Mouse (Mus musculus) ES-E14 (cell line): ENCODE results near the gene Med25. TPM values are rescaled to one million over a fixed set of nuclear protein-coding genes. Genes with fewer than 3 reads are reported as not detected.

Experiments
- DNase-seq: peaks from one replicate; pipeline ENCODE4 v3.0.0-alpha.2; 2013; ENCODE audit warnings: low read depth, low spot score
- H3K27ac ChIP-seq: 2 replicates; pipeline ENCODE4 v1.5.1; 2012; ENCODE audit warnings: low read depth, mild to moderate bottlenecking, low read length, moderate library complexity, mixed read lengths; ENCODE audit not compliant: poor library complexity, insufficient read depth, severe bottlenecking
- H3K36me3 ChIP-seq: 2 replicates; pipeline ENCODE4 v1.6.1; 2012; ENCODE audit warnings: mild to moderate bottlenecking, low read length, moderate library complexity, mixed read lengths; ENCODE audit not compliant: control insufficient read depth, poor library complexity, insufficient read depth, severe bottlenecking
- H3K4me1 ChIP-seq, 2 experiments: fragments of 150-350 bp in 1 of 2; sonication (generic) in 1 of 2; 2 replicates each; pipeline ENCODE4 v1.6.1; 2012; ENCODE audit warnings: low read length in 2 of 2, mild to moderate bottlenecking in 1 of 2, mixed read lengths in 1 of 2; ENCODE audit not compliant: control insufficient read depth in 2 of 2, insufficient read depth in 2 of 2, poor library complexity in 1 of 2
- H3K4me3 ChIP-seq, 2 experiments: fragments of 150-350 bp in 1 of 2; sonication (generic) in 1 of 2; 2 replicates each; pipeline ENCODE4 v1.5.1; 2012; ENCODE audit warnings: low read length in 2 of 2, low read depth in 1 of 2, mild to moderate bottlenecking in 1 of 2, mixed read lengths in 1 of 2; ENCODE audit not compliant: insufficient read depth in 1 of 2, poor library complexity in 1 of 2, severe bottlenecking in 1 of 2
- H3K9ac ChIP-seq: 2 replicates; pipeline ENCODE4 v1.6.1; 2012; ENCODE audit warnings: low read depth, mild to moderate bottlenecking, low read length, mixed read lengths; ENCODE audit not compliant: poor library complexity, insufficient read depth, severe bottlenecking
- H3K9me3 ChIP-seq: fragments of 150-350 bp; sonication (generic); 2 replicates; pipeline ENCODE4 v1.6.1; 2012; ENCODE audit warnings: low read depth, mild to moderate bottlenecking, low read length; ENCODE audit not compliant: control insufficient read depth, insufficient read depth
- CHD2 ChIP-seq: IDR thresholded peaks from 2 replicates; pipeline ENCODE4 v1.6.1; 2014; ENCODE audit warnings: mild to moderate bottlenecking, low read depth, low read length, inconsistent platforms
- HCFC1 ChIP-seq: IDR thresholded peaks from 2 replicates; pipeline ENCODE4 v1.6.1; 2012; ENCODE audit warnings: low read length, inconsistent platforms, borderline replicate concordance; ENCODE audit not compliant: insufficient read depth
- MAFK ChIP-seq: IDR thresholded peaks from 2 replicates; pipeline ENCODE4 v1.6.1; 2014; ENCODE audit warnings: mild to moderate bottlenecking, low read depth, low read length, inconsistent platforms; ENCODE audit not compliant: insufficient read depth
- ZC3H11A ChIP-seq: IDR thresholded peaks from 2 replicates; pipeline ENCODE4 v1.6.1; 2012; ENCODE audit warnings: low read depth, mild to moderate bottlenecking, inconsistent platforms, low read length, borderline replicate concordance
- ZNF384 ChIP-seq: IDR thresholded peaks from 2 replicates; pipeline ENCODE4 v1.6.1; 2012; ENCODE audit warnings: low read depth, low read length, inconsistent platforms
- in situ Hi-C, 2 experiments: fragments of 600-800 bp; cut with MboI; formaldehyde crosslinking; loops; one replicate each; pipeline ENCODE4 v1.15.1; 2025; ENCODE audit warnings: low sequenced_read_pairs in 2 of 2, inconsistent platforms in 1 of 2; ENCODE audit not compliant: unreplicated experiment in 2 of 2
- total RNA-seq: library from RNA; depleted of rRNA; stranded (reverse); fragments of 300-350 nt; gene quantifications from 2 replicates; pipeline ENCODE4 v1.2.3, GENCODE M21; 2012

Gene Med25
- total RNA-seq, 1 experiment = 88.2 TPM

DNA sequence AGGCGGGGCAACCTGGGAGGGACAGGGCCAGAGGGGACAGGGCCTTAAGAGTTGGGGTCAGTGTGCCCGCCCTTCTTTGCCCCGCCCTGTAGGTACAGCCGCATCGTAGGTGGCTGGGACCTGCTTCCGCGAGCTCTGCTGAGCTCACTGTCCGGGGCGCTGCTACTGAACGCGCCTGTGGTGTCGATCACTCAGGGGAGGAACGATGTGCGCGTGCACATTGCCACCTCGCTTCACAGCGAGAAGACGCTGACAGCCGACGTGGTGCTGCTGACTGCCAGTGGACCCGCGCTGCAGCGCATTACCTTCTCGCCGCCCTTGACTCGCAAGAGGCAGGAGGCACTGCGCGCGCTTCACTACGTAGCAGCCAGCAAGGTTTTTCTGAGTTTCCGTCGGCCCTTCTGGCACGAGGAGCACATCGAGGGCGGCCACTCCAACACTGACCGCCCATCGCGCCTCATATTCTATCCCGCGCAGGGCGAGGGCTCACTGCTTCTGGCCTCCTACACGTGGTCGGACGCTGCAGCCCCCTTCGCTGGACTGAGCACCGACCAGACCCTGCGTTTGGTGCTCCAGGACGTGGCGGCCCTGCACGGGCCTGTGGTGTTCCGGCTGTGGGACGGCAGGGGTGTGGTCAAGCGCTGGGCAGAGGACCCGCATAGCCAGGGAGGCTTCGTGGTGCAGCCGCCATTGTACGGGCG lies 52.9 kb downstream of the Med25 start:
- Histone ChIP-seq H3K27ac (no peak overlapping the region), H3K4me1 (peaks cover 0 to 8% of the 10 kb centered on the region in 2 experiments; a peak in 1 of 4 replicates), H3K36me3 (peaks cover 26% of the 10 kb centered on the region), H3K4me3 (peak overlapping the region; percentile 53 to 64), H3K9me3 (no peaks in the 10 kb centered on the region), H3K9ac (peak overlapping the region; percentile 36)
- no peak for DNase-seq
- no peak for TF ChIP-seq HCFC1
- TF ChIP-seq ZC3H11A = no peak
- no peak for TF ChIP-seq ZNF384
- TF ChIP-seq CHD2 = no peak
- TF ChIP-seq MAFK = no peak
- in situ Hi-C loops = no loop called here

DNA sequence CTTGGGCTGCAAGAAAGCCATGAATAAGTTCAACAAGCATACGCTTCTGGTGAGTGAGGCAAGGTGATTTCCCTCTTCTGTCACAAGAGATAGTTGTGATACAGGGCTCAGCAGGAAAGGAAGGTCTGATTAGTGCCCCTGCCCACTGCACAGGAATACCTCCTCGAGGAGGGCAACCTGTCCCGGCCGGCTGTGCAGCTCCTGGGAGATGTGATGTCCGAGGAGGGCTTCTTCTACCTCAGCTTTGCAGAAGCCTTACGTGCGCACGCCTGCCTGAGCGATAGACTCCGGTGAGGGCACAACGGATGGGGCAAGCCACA lies 53.4 kb downstream of the Med25 start:
- no peak for DNase-seq
- Histone ChIP-seq H3K9me3 (no peaks in the 10 kb centered on the region), H3K4me3 (peak overlapping the region; percentile 53 to 64; a peak in 2 of 4 replicates), H3K27ac (no peak overlapping the region), H3K9ac (no peak overlapping the region), H3K4me1 (peaks cover 0 to 8% of the 10 kb centered on the region in 2 experiments; a peak in 1 of 4 replicates), H3K36me3 (peaks cover 22% of the 10 kb centered on the region)
- in situ Hi-C loops = no loop called here
- no peak for TF ChIP-seq ZNF384

DNA sequence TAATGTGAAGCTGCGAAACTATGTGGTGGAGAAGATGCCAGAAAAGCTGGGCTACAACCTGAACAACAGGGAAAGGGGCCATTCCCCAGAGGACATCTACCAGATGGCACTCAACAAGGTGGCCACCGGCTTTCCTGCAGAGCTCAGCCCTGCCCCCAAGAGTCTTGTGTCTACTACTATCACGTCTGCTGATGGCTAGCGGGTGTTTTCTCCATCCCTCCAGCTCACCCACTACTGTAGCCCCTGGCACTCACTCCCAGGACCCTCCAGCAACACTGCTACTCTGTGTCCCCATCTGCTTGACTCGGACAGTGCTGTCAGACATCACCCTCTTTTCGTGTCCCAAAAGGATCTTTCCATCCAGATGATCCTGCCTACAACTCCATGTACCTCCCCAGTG lies 54.4 kb downstream of the Med25 start:
- Histone ChIP-seq H3K9ac (no peak overlapping the region), H3K9me3 (no peaks in the 10 kb centered on the region), H3K4me1 (peaks cover 0 to 8% of the 10 kb centered on the region in 2 experiments; a peak in 1 of 4 replicates), H3K4me3 (no peak overlapping the region), H3K27ac (no peak overlapping the region), H3K36me3 (peaks cover 12% of the 10 kb centered on the region)
- no peak for DNase-seq
- no peak for TF ChIP-seq HCFC1
- no peak for TF ChIP-seq CHD2
- TF ChIP-seq ZNF384 = no peak
- no peak for TF ChIP-seq ZC3H11A
- no peak for TF ChIP-seq MAFK
- in situ Hi-C loops = no loop called here

DNA sequence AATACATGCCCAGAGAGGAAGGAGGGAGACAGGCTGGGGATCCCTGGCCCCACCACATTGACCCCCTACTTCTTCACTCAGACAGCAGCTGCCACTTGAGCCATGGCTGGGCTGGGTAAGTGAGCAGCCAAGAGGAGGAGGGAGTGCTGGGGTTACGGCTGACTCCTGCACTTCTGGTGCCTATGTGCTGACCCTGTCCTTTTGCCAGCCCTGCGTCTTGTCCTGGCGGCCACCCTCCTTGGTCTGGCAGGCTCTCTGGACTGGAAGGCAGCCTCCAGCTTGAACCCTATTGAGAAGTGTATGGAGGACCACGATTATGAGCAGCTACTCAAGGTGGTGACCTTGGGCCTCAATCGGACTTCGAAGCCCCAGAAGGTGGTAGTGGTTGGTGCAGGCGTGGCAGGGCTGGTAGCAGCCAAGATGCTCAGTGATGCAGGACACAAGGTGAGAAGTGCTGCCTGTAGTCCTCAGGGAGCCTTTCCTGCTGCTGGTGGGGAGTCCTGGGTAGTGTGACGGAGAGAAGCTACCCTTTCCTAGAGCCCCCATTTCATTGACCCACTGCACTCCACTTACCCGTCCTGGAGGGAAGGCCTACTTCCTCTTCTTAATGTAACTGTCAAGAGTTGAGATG lies 56.0 kb downstream of the Med25 start:
- in situ Hi-C loops = no loop called here
- no peak for TF ChIP-seq ZC3H11A
- TF ChIP-seq MAFK = no peak
- TF ChIP-seq ZNF384 = no peak
- TF ChIP-seq CHD2 = no peak
- no peak for TF ChIP-seq HCFC1

More for the DNA sequence above, 56.0 kb downstream of the Med25 start:
- Histone ChIP-seq H3K9ac (no peak overlapping the region), H3K9me3 (no peaks in the 10 kb centered on the region), H3K4me3 (no peak overlapping the region), H3K4me1 (peaks cover 0 to 8% of the 10 kb centered on the region in 2 experiments; a peak in 1 of 4 replicates), H3K36me3 (peaks cover 13% of the 10 kb centered on the region), H3K27ac (no peak overlapping the region)
- no peak for DNase-seq
